Comparison of ENCODE assay signal across 17 mouse cellular contexts in genomic region chr1:123978597-123978996, GRCm38 (mm10).
"Had no signal": no experiment of that assay in that cellular context is flagged by ENCODE, and none has a peak within 500 bp of the region (broad histone marks: within the 10 kb centered on the region; RNA-seq: fewer than 3 reads in every experiment).

No protein-coding gene starts in this region.

- H3K36me3 ChIP-seq: lung, embryonic 15.5 days; midbrain, embryonic 13.5 days; neural tube, embryonic 12.5 days; stomach, embryonic 15.5 days had no signal

- DNase-seq: lung, adult 2 months; lung, postnatal 14 days; lung, postnatal 36 days; right cerebral cortex, postnatal 14 days; thymus, adult 2 months; thymus, postnatal 25 days; thymus, postnatal 4 days had no signal

- H3K4me3 ChIP-seq: lung, embryonic 15.5 days; megakaryocyte, embryonic 14.5 days; midbrain, embryonic 13.5 days; neural tube, embryonic 12.5 days; stomach, embryonic 15.5 days had no signal

- H3K9me3 ChIP-seq: lung, embryonic 15.5 days; megakaryocyte, embryonic 14.5 days; midbrain, embryonic 13.5 days; neural tube, embryonic 12.5 days; stomach, embryonic 15.5 days had no signal

- H3K9ac ChIP-seq: lung, embryonic 15.5 days; midbrain, embryonic 13.5 days; neural tube, embryonic 12.5 days; stomach, embryonic 15.5 days had no signal

- H3K27me3 ChIP-seq: lung, embryonic 15.5 days; megakaryocyte, embryonic 14.5 days; midbrain, embryonic 13.5 days; neural tube, embryonic 12.5 days; stomach, embryonic 15.5 days had no signal

- H3K4me1 ChIP-seq: lung, embryonic 15.5 days; megakaryocyte, embryonic 14.5 days; midbrain, embryonic 13.5 days; neural tube, embryonic 12.5 days; stomach, embryonic 15.5 days had no signal

- ATAC-seq: lung, postnatal 0 days; midbrain, embryonic 13.5 days; midbrain, embryonic 16.5 days had no signal

- H3K27ac ChIP-seq: lung, embryonic 15.5 days; macrophage; midbrain, embryonic 13.5 days; neural tube, embryonic 12.5 days; stomach, embryonic 15.5 days; stomach, postnatal 0 days had no signal

- H3K4me2 ChIP-seq: lung, embryonic 15.5 days; midbrain, embryonic 11.5 days; midbrain, embryonic 13.5 days; neural tube, embryonic 12.5 days; stomach, embryonic 15.5 days had no signal
